Mouse (Mus musculus) left cerebral cortex, adult 2 months (tissue): ENCODE data around the gene Shc1. TPM values are rescaled to one million over a fixed set of nuclear protein-coding genes. Genes with fewer than 3 reads are reported as not detected.
A peak's percentile ranks its signal among the peaks of the same experiment; 100 is the strongest.

Source experiments
- DNase-seq, 2 experiments: peaks; one replicate each; pipeline ENCODE4 v3.0.0; 2021 to 2022; ENCODE audit warnings: low spot score in 2 of 2, mixed read lengths in 1 of 2; ENCODE audit errors: extremely low spot score in 1 of 2
- H3K27ac ChIP-seq: fragments of 200-600 bp; 2 replicates; pipeline ENCODE4 v1.8.1; 2022
- H3K4me3 ChIP-seq: fragments of 200-600 bp; 2 replicates; pipeline ENCODE4 v1.8.1; 2022
- CTCF ChIP-seq: fragments of 200-600 bp; IDR thresholded peaks from 2 replicates; pipeline ENCODE4 v1.8.1; 2022; ENCODE audit warnings: antibody characterized with exemption, mild to moderate bottlenecking, moderate library complexity
- intact Hi-C: fragments of 180-260 bp; cut with DNase I; formaldehyde crosslinking; loops from one replicate; pipeline ENCODE4 v1.15.1; 2025
- total RNA-seq, 2 experiments: library from RNA; stranded (reverse); gene quantifications; 2 replicates each; pipeline ENCODE4 v1.2.3; 2021

Gene Shc1
- total RNA-seq, 2 experiments from 2014 or later, result 12.9 to 16.4 TPM

DNA sequence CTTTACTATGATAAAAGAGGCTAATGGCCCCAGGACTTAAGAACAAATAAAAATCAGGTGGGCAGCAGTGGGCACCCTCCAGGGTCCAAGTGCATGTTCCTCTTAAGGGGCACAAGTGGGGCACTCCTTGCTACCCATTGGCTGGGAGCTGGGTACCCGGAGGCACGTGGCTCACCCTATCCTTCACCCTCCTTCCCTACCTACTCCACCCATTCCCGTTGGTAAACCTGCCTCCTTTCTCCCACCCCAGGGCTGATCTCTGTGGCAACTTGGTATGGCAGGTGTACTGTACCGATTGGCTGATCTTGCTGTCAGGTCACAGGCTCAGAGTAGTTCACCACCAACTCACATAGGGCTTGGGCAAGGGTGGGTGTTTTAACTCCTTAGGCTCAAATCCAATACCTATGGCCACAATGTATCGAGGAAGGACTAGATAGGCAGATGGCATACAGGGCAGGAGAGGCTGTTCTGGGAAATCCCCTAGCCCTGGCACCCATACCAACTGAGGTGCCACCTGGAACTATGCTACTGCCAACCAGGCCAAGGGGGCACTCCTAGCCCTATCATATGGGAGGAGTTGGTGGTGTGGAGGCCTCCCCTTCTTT lies 34.5 kb upstream of the Shc1 start:
- H3K4me3 ChIP-seq, result no peak overlapping the region
- no peak for TF ChIP-seq CTCF
- H3K27ac ChIP-seq, result no peak overlapping the region
- DNase-seq, result no peak
- intact Hi-C loops, result no loop called here

DNA sequence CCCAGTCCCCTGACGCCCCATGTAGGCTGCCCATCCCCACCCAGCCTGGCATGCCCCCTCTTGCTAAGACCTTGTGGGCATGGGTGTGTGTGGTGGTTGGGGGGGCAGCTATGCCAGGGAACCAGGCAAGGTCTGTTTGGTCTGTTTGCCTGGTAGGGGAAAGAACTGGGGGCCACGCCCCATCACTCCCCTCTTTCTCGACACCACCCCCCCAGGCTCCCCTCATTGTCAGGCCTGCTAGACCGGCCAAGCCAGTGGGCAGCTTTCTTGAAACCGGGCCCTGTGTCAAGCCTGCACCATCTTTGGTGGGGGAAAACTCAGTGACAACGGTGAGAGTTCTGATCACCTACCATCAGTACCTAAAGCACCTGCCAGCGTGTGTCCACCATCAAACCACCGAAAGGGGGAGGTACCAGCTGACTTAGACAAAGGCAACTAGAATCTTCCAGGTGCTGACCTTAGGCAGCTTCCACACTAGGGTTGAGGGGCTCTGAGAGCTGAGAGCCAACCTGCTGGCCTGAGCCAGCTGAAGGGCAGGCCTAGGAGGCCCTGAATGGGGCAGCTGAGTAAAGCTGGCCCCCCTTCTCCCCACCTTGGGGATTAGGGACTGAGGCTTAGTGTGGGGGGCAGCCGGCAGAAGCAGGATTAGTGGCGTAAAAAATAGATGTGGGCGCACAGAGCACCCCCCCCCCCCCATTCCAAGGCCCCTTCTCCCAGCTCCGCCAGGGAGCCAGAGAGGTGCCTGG lies 33.7 kb upstream of the Shc1 start:
- intact Hi-C loops, result no loop called here
- no peak for TF ChIP-seq CTCF
- no peak for DNase-seq
- Histone ChIP-seq H3K4me3 (no peak overlapping the region), H3K27ac (no peak overlapping the region)

- no peak for TF ChIP-seq CTCF
- no peak for DNase-seq
- no peak overlapping the region for H3K27ac ChIP-seq
- no peak overlapping the region for H3K4me3 ChIP-seq
- intact Hi-C loops, result no loop called here
Observed at GRCm38 (mm10) chr3:89385451-89385850, 32.8 kb upstream of the Shc1 start.

- intact Hi-C loops, result no loop called here
- Histone ChIP-seq H3K27ac (no peak overlapping the region), H3K4me3 (no peak overlapping the region)
- TF ChIP-seq CTCF, result no peak
- DNase-seq, result no peak
Observed at GRCm38 (mm10) chr3:89386438-89387420, 31.5 kb upstream of the Shc1 start.

DNA sequence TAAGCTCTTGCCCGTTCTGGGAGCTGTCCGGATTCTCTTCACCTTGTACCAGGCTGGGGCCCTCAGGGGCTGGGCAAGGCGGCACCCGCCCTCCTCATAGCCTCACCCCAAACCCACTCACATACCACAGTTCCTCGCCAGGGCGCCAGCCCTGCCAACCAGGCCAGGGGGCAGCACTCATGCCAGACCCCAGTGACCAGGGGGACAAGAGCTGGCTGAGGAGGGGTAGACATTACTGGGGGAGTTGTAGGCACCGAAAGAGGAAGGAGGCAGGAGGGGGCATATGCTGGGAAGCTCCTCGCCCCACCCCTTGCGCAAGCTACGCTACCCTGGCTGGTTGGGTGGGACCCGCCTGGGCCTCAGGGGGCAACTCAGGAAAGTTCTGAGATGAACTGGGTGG lies 30.6 kb upstream of the Shc1 start:
- no peak for TF ChIP-seq CTCF
- no peak overlapping the region for H3K4me3 ChIP-seq
- no peak overlapping the region for H3K27ac ChIP-seq
- DNase-seq, result no peak
- intact Hi-C loops, result no loop called here

GRCm38 (mm10) chr3:89388134-89388881 lies 29.9 kb upstream of the Shc1 start:
- intact Hi-C loops, result no loop called here
- DNase-seq, result peak in 1 of 2 experiments; percentile 54
- no peak overlapping the region for H3K4me3 ChIP-seq
- peak overlapping the region; percentile 40; the same call in 1 of the 2 replicates for H3K27ac ChIP-seq
- no peak for TF ChIP-seq CTCF

- intact Hi-C loops, result no loop called here
- H3K27ac ChIP-seq, result peak overlapping the region; percentile 89; the same call in 1 of the 2 replicates
- no peak; the same call in 1 of the 2 replicates for TF ChIP-seq CTCF
- H3K4me3 ChIP-seq, result no peak overlapping the region
- DNase-seq, result no peak
Observed at GRCm38 (mm10) chr3:89388901-89389740, 29.1 kb upstream of the Shc1 start.

DNA sequence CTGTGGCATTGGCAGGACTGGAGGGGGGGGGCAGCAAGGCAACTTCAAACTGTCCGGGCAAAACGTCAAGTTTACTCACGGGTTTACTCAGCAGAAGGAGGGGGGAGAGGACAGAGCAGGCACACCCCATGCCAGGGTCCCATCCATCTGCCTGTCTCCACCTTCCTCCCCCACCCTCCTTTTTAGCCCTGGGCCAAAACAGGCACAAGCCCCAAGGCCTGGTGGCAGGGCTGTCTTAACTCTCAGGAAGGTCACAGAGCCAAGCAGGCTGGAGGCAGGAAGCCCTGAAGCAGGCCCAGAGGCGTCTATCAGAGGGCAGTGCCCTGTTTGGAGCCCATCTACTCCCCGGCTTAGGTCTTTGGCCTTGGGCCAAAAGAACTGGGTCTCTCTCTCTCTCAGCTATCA lies 28.1 kb upstream of the Shc1 start:
- intact Hi-C loops, result no loop called here
- H3K4me3 ChIP-seq, result no peak overlapping the region
- no peak for TF ChIP-seq CTCF
- DNase-seq, result no peak
- H3K27ac ChIP-seq, result peak overlapping the region; percentile 89

DNA sequence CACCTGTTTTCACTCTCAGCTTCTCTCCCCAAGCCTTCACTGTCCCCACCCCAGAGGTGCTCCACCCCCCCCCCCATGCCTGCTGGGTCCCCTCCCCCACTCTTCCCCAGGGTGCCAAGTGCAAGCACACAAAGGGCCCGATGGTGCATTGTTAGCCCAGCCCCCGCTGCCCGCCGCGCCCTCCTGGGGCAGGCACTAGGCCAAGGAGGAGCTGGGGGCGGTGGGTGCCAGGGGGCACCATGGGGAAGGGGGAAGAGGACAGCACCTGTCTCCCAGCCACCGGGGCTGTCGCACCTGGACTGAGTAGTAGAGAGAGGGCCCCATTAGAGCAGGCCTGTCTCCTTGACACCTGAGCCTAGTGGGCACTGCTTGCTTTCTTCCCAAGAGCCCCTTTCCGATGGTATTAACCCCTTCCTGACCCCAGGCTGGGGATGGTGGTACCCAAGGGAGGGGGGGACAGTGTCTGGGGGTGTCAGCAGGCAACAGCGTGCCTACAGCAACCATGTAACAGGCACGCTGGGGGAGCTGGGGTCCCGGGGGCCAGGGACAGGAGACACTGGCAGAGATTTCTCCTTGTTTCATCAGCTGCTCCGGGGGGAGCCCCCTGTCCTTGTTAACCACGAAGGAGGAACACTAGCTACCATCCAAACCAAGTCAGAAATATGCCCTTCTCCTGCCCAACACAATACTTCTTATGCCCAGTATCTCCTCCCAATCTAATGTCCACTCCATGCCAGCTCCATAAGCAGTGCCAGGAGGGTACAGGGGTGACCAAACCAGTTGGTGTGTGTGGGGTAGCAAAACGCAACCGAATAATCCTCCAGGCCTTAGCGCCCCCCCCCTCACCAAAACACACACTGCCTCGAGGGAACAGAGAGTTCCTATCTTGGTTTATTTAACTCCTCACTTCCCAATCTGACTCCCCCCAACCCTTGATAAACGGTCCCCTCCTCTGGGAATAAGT lies 27.3 kb upstream of the Shc1 start:
- no peak for DNase-seq
- intact Hi-C loops, result no loop called here
- H3K4me3 ChIP-seq, result peak overlapping the region; percentile 64
- no peak for TF ChIP-seq CTCF
- H3K27ac ChIP-seq, result peak overlapping the region; percentile 89
